Mouse (Mus musculus) layer of hippocampus, adult 9-11 months (tissue): Measurements from ENCODE around the gene Ube2g1.
"Not testable (repeated sequence)": the region's sequence is repeated elsewhere in the genome, so short reads cannot be mapped to it uniquely, and the experiment has no call there.

Source experiments
- DNase-seq: peaks from one replicate; pipeline ENCODE4 v3.0.0; 2022

The Ube2g1 gene

GRCm38 (mm10) chr11:72695025-72695424 lies 87.9 kb downstream of the Ube2g1 start:
- no peak for DNase-seq

- no peak for DNase-seq
Measured at GRCm38 (mm10) chr11:72696368-72696971, 89.4 kb downstream of the Ube2g1 start.

GRCm38 (mm10) chr11:72697323-72697722 lies 90.2 kb downstream of the Ube2g1 start:
- no peak for DNase-seq

GRCm38 (mm10) chr11:72705111-72705510 lies 98.0 kb downstream of the Ube2g1 start:
- not testable (repeated sequence) for DNase-seq

GRCm38 (mm10) chr11:72712721-72713120 lies 105.6 kb downstream of the Ube2g1 start:
- peak; percentile 48 for DNase-seq

GRCm38 (mm10) chr11:72718161-72718560 lies 111.1 kb downstream of the Ube2g1 start:
- DNase-seq, result no peak

GRCm38 (mm10) chr11:72723165-72723564 lies 116.1 kb downstream of the Ube2g1 start:
- DNase-seq, result no peak

- no peak for DNase-seq
Measured at GRCm38 (mm10) chr11:72723871-72724270, 116.8 kb downstream of the Ube2g1 start.

- DNase-seq, result no peak
Measured at GRCm38 (mm10) chr11:72726023-72726422, 118.9 kb downstream of the Ube2g1 start.

- no peak for DNase-seq
Measured at GRCm38 (mm10) chr11:72733736-72734135, 126.7 kb downstream of the Ube2g1 start.

GRCm38 (mm10) chr11:72734840-72735518 lies 127.9 kb downstream of the Ube2g1 start:
- DNase-seq, result no peak

GRCm38 (mm10) chr11:72735519-72735860 lies 128.4 kb downstream of the Ube2g1 start:
- no peak for DNase-seq
